Mouse (Mus musculus) brain, embryonic 14.5 days (tissue): ENCODE measurements around the gene Slc41a1.

ENCODE experiments used
- CTCF ChIP-seq: fragments of 200-500 bp; IDR thresholded peaks from 2 replicates; pipeline ENCODE4 v1.5.1; 2012; ENCODE audit warnings: inconsistent platforms, mild to moderate bottlenecking, moderate library complexity, borderline replicate concordance; ENCODE audit not compliant: insufficient read depth, insufficient read length; ENCODE audit errors: extremely low read depth
- POLR2A ChIP-seq: fragments of 200-500 bp; IDR thresholded peaks from 2 replicates; pipeline ENCODE4 v1.6.1; 2012; ENCODE audit warnings: mild to moderate bottlenecking, inconsistent platforms, borderline replicate concordance; ENCODE audit not compliant: poor library complexity, insufficient read depth, insufficient read length, severe bottlenecking; ENCODE audit errors: extremely low read depth

GRCm38 (mm10) chr1:131801071-131801470, 26.2 kb upstream of the Slc41a1 start:
- no peak for TF ChIP-seq CTCF
- no peak for TF ChIP-seq POLR2A
